Mouse (Mus musculus) olfactory bulb, adult 2 months (tissue): ENCODE data around the gene Ccdc57.

ENCODE experiments used
- CTCF ChIP-seq: fragments of 200-500 bp; IDR thresholded peaks from 2 replicates; pipeline ENCODE4 v1.5.1; 2012; ENCODE audit warnings: low read depth, mild to moderate bottlenecking, low read length, moderate library complexity; ENCODE audit not compliant: insufficient read depth
- POLR2A ChIP-seq: fragments of 200-500 bp; IDR thresholded peaks from 2 replicates; pipeline ENCODE4 v1.6.1; 2012; ENCODE audit warnings: mild to moderate bottlenecking, low read depth, low read length, moderate library complexity; ENCODE audit not compliant: insufficient read depth

- TF ChIP-seq CTCF (no peak), POLR2A (no peak)
Measured at GRCm38 (mm10) chr11:120916477-120916876, 16.2 kb downstream of the Ccdc57 start.
